Mouse (Mus musculus): ENCODE data around the gene Gm42791. TPM values are rescaled to one million over a fixed set of nuclear protein-coding genes. Genes with fewer than 3 reads are reported as not detected.

The Gm42791 gene
- polyA plus RNA-seq, 1 experiment from 2014 or later, result not detected

- in situ Hi-C loops (cut with MboI; ENCODE audit: low pct_unique_long_range_greater_than_20kb), result no loop called here
- no peak for ATAC-seq
- ChIA-PET CTCF (interaction anchor here (1.2 kb wide), 1 partner anchor 8 kb away, joined by 3 read pairs; no protein-coding TSS in a partner anchor), POLR2A (no interaction called here)
- H3K27me3 ChIP-seq, result no peaks in the 10 kb centered on the region
- TF ChIP-seq CTCF (IDR thresholded peaks at IDR 0.05), result no peak
- no peak for DNase-seq (ENCODE audit: low read depth, low spot score)
Observed at GRCm38 (mm10) chr5:149013817-149014508, 19.0 kb upstream of the Gm42791 start.

DNA sequence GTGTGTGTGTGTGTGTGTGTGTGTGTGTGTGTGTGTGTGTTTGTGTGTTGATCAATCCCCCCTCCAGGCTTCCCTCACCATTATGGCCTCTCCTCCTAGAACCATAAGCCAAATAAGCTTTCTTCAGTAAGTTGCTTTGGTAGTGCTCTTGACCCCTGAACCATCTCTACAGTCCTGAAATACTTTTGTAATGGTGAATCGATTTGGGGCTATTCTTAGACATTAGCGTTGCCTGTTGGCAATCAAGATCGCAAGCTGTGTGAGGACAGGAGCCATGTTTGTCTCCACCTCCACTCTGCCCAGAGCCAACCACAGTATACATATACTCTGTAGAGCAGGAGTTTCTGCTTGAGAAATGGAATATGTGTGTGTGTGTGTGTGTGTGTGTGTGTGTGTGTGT lies 14.2 kb upstream of the Gm42791 start:
- DNase-seq (ENCODE audit: low read depth, low spot score), result no peak
- in situ Hi-C loops (cut with MboI; ENCODE audit: low pct_unique_long_range_greater_than_20kb), result no loop called here
- no peaks in the 10 kb centered on the region for H3K27me3 ChIP-seq
- TF ChIP-seq CTCF (IDR thresholded peaks at IDR 0.05), result no peak
- CTCF ChIA-PET, result interaction anchor here (2.0 kb wide), 1 partner anchor 12 kb away, joined by 8 read pairs; no protein-coding TSS in a partner anchor
- no peak for ATAC-seq
- POLR2A ChIA-PET, result interaction anchor here (0.6 to 0.7 kb wide), 3 partner anchors 450 to 1250 kb away, joined by 3 to 10 read pairs (median 3); no protein-coding TSS in a partner anchor

DNA sequence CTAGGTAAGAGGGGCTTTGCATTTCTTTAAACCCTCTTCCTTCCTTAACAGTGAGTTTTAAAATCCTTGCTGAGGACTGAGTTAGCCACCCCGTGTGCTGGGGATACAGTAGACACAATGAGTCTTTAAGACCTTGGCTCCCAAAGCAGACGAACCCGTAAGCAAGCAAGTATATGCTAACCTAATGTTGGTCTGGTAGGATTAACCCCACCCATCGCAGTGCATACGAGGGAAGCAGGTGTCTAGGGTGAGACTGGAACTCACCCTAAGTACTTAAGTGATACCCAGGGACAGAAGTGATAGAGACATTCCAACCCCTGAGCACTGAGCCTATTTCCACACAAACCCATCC lies 12.3 kb upstream of the Gm42791 start:
- ATAC-seq, result no peak
- H3K27me3 ChIP-seq, result no peaks in the 10 kb centered on the region
- in situ Hi-C loops (cut with MboI; ENCODE audit: low pct_unique_long_range_greater_than_20kb), result no loop called here
- POLR2A ChIA-PET, result no interaction called here
- DNase-seq (ENCODE audit: low read depth, low spot score), result no peak
- no peak for TF ChIP-seq CTCF (IDR thresholded peaks at IDR 0.05)
- CTCF ChIA-PET, result interaction anchor here (0.6 to 1.3 kb wide), 2 partner anchors 13 to 59 kb away, joined by 3 read pairs; no protein-coding TSS in a partner anchor

- H3K27me3 ChIP-seq, result no peaks in the 10 kb centered on the region
- peak; percentile 98 for TF ChIP-seq CTCF (IDR thresholded peaks at IDR 0.05)
- in situ Hi-C loops (cut with MboI; ENCODE audit: low pct_unique_long_range_greater_than_20kb), result no loop called here
- ChIA-PET CTCF (interaction anchor here (0.6 to 1.7 kb wide), 10 partner anchors 8 to 176 kb away, joined by 3 to 6 read pairs (median 4); no protein-coding TSS in a partner anchor), POLR2A (interaction anchor here (0.6 to 1.9 kb wide), 4 partner anchors 10 to 187 kb away, joined by 3 to 9 read pairs (median 4); partner anchors contain the start of gene Gm42791)
- ATAC-seq, result peak; percentile 78
- peak; percentile 85 for DNase-seq (ENCODE audit: low read depth, low spot score)
Observed at GRCm38 (mm10) chr5:149006362-149007294, 11.7 kb upstream of the Gm42791 start.

DNA sequence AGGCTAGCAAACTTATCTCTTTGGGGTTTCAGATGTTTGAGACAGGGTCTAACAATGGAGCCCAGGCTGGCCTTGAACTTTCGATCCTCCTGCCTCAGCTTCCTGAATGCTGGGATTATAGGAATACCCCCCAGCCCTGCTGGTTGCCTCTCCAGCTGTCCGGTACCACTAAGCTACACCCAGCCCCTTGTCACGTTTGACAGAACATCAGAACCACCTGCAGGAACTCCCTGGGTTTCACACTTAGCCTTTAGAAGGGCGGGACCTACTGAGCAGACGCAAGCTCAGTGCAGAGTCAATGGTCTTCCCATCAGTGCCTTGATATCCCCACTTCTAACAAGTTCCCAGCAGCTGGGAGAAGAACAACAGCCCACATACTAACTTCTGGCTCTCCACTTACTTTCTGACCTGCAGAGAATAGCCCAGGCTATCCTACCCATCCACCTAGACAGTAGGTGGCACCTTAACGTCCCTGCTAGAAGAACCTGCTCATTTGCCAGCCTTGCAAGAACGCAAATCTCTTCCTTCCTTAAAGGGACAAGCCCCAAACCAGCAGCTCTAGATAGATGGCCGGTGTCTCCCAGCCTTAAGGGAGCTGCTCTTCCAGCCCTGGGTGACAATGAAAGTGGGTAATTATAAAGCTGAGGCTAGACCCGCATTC lies 10.9 kb upstream of the Gm42791 start:
- in situ Hi-C loops (cut with MboI; ENCODE audit: low pct_unique_long_range_greater_than_20kb), result no loop called here
- no peak for DNase-seq (ENCODE audit: low read depth, low spot score)
- ChIA-PET CTCF (interaction anchor here (0.7 to 1.7 kb wide), 11 partner anchors 8 to 371 kb away, joined by 3 to 6 read pairs (median 3); no protein-coding TSS in a partner anchor), POLR2A (interaction anchor here (0.6 to 1.9 kb wide), 5 partner anchors 10 to 188 kb away, joined by 3 to 9 read pairs (median 3); partner anchors contain the start of gene Gm42791)
- TF ChIP-seq CTCF (IDR thresholded peaks at IDR 0.05), result no peak
- ATAC-seq, result no peak
- H3K27me3 ChIP-seq, result no peaks in the 10 kb centered on the region

DNA sequence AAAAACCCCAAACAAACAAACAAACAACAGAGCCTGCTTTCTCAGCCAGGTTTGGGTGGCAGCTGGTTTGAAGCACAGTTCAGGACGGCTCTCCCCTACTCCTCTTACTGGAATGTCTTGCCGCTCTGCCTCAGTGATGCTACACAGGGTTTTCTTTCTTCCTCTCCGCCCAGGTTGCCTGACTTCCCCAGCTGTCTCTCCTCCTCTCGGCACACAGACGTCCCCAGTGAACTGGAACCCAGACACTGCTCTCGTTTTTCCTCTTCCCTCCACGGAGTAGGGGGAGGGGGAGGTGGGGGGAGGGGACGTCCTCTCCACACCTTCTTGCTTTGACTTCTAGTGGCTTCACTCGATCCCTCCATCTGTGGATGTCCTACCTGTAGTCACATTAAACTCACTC lies 10.1 kb upstream of the Gm42791 start:
- ATAC-seq, result no peak
- in situ Hi-C loops (cut with MboI; ENCODE audit: low pct_unique_long_range_greater_than_20kb), result no loop called here
- CTCF ChIA-PET, result interaction anchor here (0.6 to 1.7 kb wide), 6 partner anchors 11 to 371 kb away, joined by 3 to 6 read pairs (median 4); no protein-coding TSS in a partner anchor

GRCm38 (mm10) chr5:149003137-149003536 lies 8.2 kb upstream of the Gm42791 start:
- ChIA-PET POLR2A (no interaction called here), CTCF (interaction anchor here (1.0 kb wide), 1 partner anchor 13 kb away, joined by 3 read pairs; no protein-coding TSS in a partner anchor)
- TF ChIP-seq CTCF (IDR thresholded peaks at IDR 0.05), result no peak
- no peaks in the 10 kb centered on the region for H3K27me3 ChIP-seq
- in situ Hi-C loops (cut with MboI; ENCODE audit: low pct_unique_long_range_greater_than_20kb), result loop anchor here (5.0 kb wide), 1 partner anchor 39 kb away; no protein-coding TSS in a partner anchor
- no peak for ATAC-seq
- DNase-seq (ENCODE audit: low read depth, low spot score), result no peak

More for the DNA sequence above, 10.1 kb upstream of the Gm42791 start:
- H3K27me3 ChIP-seq, result no peaks in the 10 kb centered on the region
- TF ChIP-seq CTCF (IDR thresholded peaks at IDR 0.05), result no peak
- no peak for DNase-seq (ENCODE audit: low read depth, low spot score)
- POLR2A ChIA-PET, result interaction anchor here (1.9 kb wide), 1 partner anchor 9 kb away, joined by 9 read pairs; the partner anchor contains the start of gene Gm42791

DNA sequence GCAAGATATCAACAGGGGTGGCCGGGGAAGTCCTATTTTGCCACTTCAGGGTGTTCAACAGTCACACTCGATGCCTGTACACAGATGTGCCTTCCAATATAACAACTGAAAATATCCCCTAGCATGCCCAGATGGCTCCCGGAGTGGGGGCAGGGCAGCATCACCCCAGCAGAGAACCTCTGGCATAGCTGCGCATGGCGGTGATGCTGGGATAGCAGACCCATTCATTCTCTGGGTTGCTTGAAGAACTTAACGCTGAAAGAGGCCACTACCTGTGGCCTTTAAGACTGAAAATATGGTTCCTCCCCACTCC lies 7.8 kb upstream of the Gm42791 start:
- no peak for DNase-seq (ENCODE audit: low read depth, low spot score)

GRCm38 (mm10) chr5:149002034-149002802 lies 7.3 kb upstream of the Gm42791 start:
- DNase-seq (ENCODE audit: low read depth, low spot score), result no peak
- ATAC-seq, result no peak
- TF ChIP-seq CTCF (IDR thresholded peaks at IDR 0.05), result no peak
- POLR2A ChIA-PET, result no interaction called here
- in situ Hi-C loops (cut with MboI; ENCODE audit: low pct_unique_long_range_greater_than_20kb), result loop anchor here (5.0 kb wide), 1 partner anchor 40 kb away; no protein-coding TSS in a partner anchor
- CTCF ChIA-PET, result interaction anchor here (0.9 to 1.2 kb wide), 3 partner anchors 12 to 71 kb away, joined by 3 read pairs; no protein-coding TSS in a partner anchor
- no peaks in the 10 kb centered on the region for H3K27me3 ChIP-seq

More for the DNA sequence above, 7.8 kb upstream of the Gm42791 start:
- ATAC-seq, result no peak
- POLR2A ChIA-PET, result no interaction called here
- in situ Hi-C loops (cut with MboI; ENCODE audit: low pct_unique_long_range_greater_than_20kb), result loop anchor here (5.0 kb wide), 1 partner anchor 40 kb away; no protein-coding TSS in a partner anchor
- no peaks in the 10 kb centered on the region for H3K27me3 ChIP-seq
- TF ChIP-seq CTCF (IDR thresholded peaks at IDR 0.05), result no peak
- CTCF ChIA-PET, result interaction anchor here (1.0 to 1.2 kb wide), 2 partner anchors 13 to 72 kb away, joined by 3 read pairs; no protein-coding TSS in a partner anchor

Measured in Patski (cell line).